Mouse (Mus musculus): Measurements from ENCODE around the gene Elp4. TPM values are rescaled to one million over a fixed set of nuclear protein-coding genes. Genes with fewer than 3 reads are reported as not detected.

Gene Elp4
- polyA plus RNA-seq, 1 experiment from 2014 or later, result 22.8 TPM

GRCm38 (mm10) chr2:105664996-105665395, 239.4 kb downstream of the Elp4 start:
- Histone ChIP-seq H3K27ac (no peak overlapping the region), H3K36me3 (ENCODE audit: insufficient read depth, low read length) (no peaks in the 10 kb centered on the region), H3K9me3 (replicated peaks; ENCODE audit: low read length) (no peaks in the 10 kb centered on the region), H3K4me2 (ENCODE audit: low read length) (no peak overlapping the region), H3K27me3 (ENCODE audit: insufficient read depth, low read length) (peaks cover 90% of the 10 kb centered on the region), H3K4me3 (replicated peaks; ENCODE audit: low read depth, low read length) (no peak overlapping the region), H3K4me1 (replicated peaks; ENCODE audit: insufficient read depth, low read length) (peaks cover 2% of the 10 kb centered on the region), H3K9ac (ENCODE audit: low read depth, low read length) (no peak overlapping the region)
- no peak for ATAC-seq (replicated peaks; ENCODE audit: low FRiP score, low read depth)
- DNase-seq (ENCODE audit: low spot score), result no peak
- 5% methylated on average over 5 of the region's 5 CpGs for WGBS
- no peak for TF ChIP-seq CTCF (IDR thresholded peaks at IDR 0.05; ENCODE audit: low read depth)

- DNase-seq (ENCODE audit: low spot score) (peak; percentile 12), ATAC-seq (replicated peaks; ENCODE audit: low FRiP score, low read depth) (no peak)
- Histone ChIP-seq H3K4me1 (replicated peaks; ENCODE audit: insufficient read depth, low read length) (peaks cover 4% of the 10 kb centered on the region; the same call in 1 of the 2 replicates), H3K27me3 (ENCODE audit: insufficient read depth, low read length) (peaks cover 91% of the 10 kb centered on the region), H3K4me3 (replicated peaks; ENCODE audit: low read depth, low read length) (no peak overlapping the region), H3K9ac (ENCODE audit: low read depth, low read length) (no peak overlapping the region), H3K4me2 (ENCODE audit: low read length) (no peak overlapping the region), H3K36me3 (ENCODE audit: insufficient read depth, low read length) (no peaks in the 10 kb centered on the region), H3K9me3 (replicated peaks; ENCODE audit: low read length) (no peaks in the 10 kb centered on the region), H3K27ac (no peak overlapping the region)
- WGBS, result 2% methylated on average over 10 of the region's 10 CpGs
- TF ChIP-seq CTCF (IDR thresholded peaks at IDR 0.05; ENCODE audit: low read depth), result no peak
These were observed 241.3 kb downstream of the Elp4 start for GRCm38 (mm10) chr2:105663101-105663511.

- ATAC-seq (replicated peaks; ENCODE audit: low FRiP score, low read depth), result no peak
- no peak overlapping the region for H3K9ac ChIP-seq (ENCODE audit: low read depth, low read length)
- no peak overlapping the region for H3K4me2 ChIP-seq (ENCODE audit: low read length)
- no peak overlapping the region for H3K27ac ChIP-seq
- no peak for DNase-seq (ENCODE audit: low spot score)
- peaks cover 4% of the 10 kb centered on the region; the same call in 1 of the 2 replicates for H3K4me1 ChIP-seq (replicated peaks; ENCODE audit: insufficient read depth, low read length)
- WGBS, result 4% methylated on average over 7 of the region's 7 CpGs
- no peak overlapping the region for H3K4me3 ChIP-seq (replicated peaks; ENCODE audit: low read depth, low read length)
- peaks cover 89% of the 10 kb centered on the region for H3K27me3 ChIP-seq (ENCODE audit: insufficient read depth, low read length)
- no peaks in the 10 kb centered on the region for H3K36me3 ChIP-seq (ENCODE audit: insufficient read depth, low read length)
- TF ChIP-seq CTCF (IDR thresholded peaks at IDR 0.05; ENCODE audit: low read depth), result no peak
- no peaks in the 10 kb centered on the region for H3K9me3 ChIP-seq (replicated peaks; ENCODE audit: low read length)
These were observed 241.8 kb downstream of the Elp4 start for GRCm38 (mm10) chr2:105662606-105663005.

DNA sequence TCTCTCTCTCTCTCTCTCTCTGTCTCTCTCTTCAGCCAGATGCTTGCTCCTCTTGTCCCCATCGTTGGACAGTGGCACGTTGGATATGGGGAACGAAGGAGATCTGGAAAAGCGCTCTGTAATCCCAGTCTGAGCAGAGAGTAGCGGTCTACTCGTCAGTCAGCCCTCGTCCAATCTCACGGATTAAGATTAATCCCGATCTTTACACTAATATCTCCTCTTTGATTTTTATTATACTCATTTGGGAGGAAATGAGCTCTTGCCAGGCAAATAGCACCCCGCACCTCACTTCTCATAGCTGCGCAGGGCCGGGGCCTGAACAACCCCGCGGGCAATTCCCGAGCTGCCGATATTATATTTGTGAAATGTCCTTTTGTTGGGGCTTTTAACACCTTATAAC, 242.2 kb downstream of the Elp4 start:
- H3K36me3 ChIP-seq (ENCODE audit: insufficient read depth, low read length), result no peaks in the 10 kb centered on the region
- no peak overlapping the region for H3K27ac ChIP-seq
- DNase-seq (ENCODE audit: low spot score), result no peak
- no peak overlapping the region for H3K4me3 ChIP-seq (replicated peaks; ENCODE audit: low read depth, low read length)
- no peaks in the 10 kb centered on the region for H3K9me3 ChIP-seq (replicated peaks; ENCODE audit: low read length)
- peaks cover 4% of the 10 kb centered on the region; the same call in 1 of the 2 replicates for H3K4me1 ChIP-seq (replicated peaks; ENCODE audit: insufficient read depth, low read length)
- 2% methylated on average over 16 of the region's 16 CpGs for WGBS
- TF ChIP-seq CTCF (IDR thresholded peaks at IDR 0.05; ENCODE audit: low read depth), result no peak
- H3K9ac ChIP-seq (ENCODE audit: low read depth, low read length), result no peak overlapping the region
- no peak overlapping the region for H3K4me2 ChIP-seq (ENCODE audit: low read length)
- no peak for ATAC-seq (replicated peaks; ENCODE audit: low FRiP score, low read depth)
- H3K27me3 ChIP-seq (ENCODE audit: insufficient read depth, low read length), result peaks cover 89% of the 10 kb centered on the region

DNA sequence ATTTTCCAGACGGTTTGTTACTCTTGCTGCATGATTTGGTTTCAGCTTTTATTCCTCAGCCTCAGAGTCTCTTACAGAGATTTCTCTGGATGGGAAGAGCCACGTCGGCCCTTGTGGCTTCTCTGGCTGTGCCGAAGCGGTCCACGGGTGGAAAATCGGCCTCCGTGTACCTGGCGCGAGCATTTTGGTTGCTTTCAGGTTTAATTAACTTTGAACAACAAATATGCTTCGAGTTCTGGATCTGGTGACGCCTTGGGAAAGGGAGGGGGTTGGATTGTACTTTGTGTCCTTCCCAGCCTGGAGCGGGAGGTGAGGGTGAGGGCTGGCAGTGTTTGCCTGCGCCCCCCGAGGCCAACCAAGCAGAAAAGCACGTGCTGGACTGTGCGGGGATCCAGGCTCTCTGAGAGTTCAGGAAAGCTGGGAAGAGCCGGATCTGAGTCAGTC, 242.7 kb downstream of the Elp4 start:
- no peak for DNase-seq (ENCODE audit: low spot score)
- Histone ChIP-seq H3K27me3 (ENCODE audit: insufficient read depth, low read length) (peaks cover 89% of the 10 kb centered on the region), H3K27ac (no peak overlapping the region), H3K36me3 (ENCODE audit: insufficient read depth, low read length) (no peaks in the 10 kb centered on the region), H3K4me2 (ENCODE audit: low read length) (no peak overlapping the region), H3K4me1 (replicated peaks; ENCODE audit: insufficient read depth, low read length) (peaks cover 4% of the 10 kb centered on the region; the same call in 1 of the 2 replicates), H3K9ac (ENCODE audit: low read depth, low read length) (no peak overlapping the region), H3K4me3 (replicated peaks; ENCODE audit: low read depth, low read length) (no peak overlapping the region), H3K9me3 (replicated peaks; ENCODE audit: low read length) (no peaks in the 10 kb centered on the region)
- ATAC-seq (replicated peaks; ENCODE audit: low FRiP score, low read depth), result no peak
- under 1% methylated on average over 18 of the region's 18 CpGs for WGBS
- no peak for TF ChIP-seq CTCF (IDR thresholded peaks at IDR 0.05; ENCODE audit: low read depth)

DNA sequence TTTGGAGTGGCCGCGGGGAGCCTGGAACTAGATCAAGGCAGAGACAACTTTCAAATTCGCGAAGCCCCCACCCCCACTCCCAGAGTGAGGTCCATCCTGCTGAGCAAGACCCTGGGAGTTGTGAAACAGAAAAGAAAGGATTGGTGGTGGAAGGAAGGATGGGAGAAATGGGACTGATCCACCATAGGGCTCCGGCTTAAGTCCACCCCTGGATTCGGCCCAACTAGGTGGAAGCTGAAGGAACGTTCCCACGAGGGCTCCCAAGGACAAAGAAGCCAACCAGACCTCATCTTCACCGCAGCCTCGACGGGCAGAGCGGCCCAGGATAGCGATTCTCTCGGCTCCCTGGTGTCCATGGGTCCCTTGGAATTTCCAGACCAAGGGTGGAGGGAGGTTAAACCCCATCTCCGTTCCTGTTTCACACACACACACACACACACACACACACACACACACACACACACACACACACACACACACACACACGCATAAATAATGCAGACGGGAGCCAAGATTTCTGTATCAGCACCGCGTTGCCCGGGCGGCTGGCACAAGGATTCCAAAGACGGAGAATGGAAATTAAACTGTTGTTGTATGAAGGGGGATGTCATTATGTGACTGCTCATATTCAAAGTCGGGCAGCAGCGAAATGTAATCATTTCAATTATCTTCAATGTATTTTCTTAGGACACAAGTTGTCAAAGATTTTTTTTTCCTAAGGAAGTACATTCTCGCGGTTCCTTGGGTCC, 243.3 kb downstream of the Elp4 start:
- under 1% methylated on average over 26 of the region's 26 CpGs for WGBS
- Histone ChIP-seq H3K36me3 (ENCODE audit: insufficient read depth, low read length) (no peaks in the 10 kb centered on the region), H3K9me3 (replicated peaks; ENCODE audit: low read length) (no peaks in the 10 kb centered on the region), H3K27me3 (ENCODE audit: insufficient read depth, low read length) (peaks cover 89% of the 10 kb centered on the region), H3K4me1 (replicated peaks; ENCODE audit: insufficient read depth, low read length) (peaks cover 4% of the 10 kb centered on the region; the same call in 1 of the 2 replicates), H3K4me3 (replicated peaks; ENCODE audit: low read depth, low read length) (no peak overlapping the region), H3K4me2 (ENCODE audit: low read length) (no peak overlapping the region), H3K9ac (ENCODE audit: low read depth, low read length) (no peak overlapping the region), H3K27ac (no peak overlapping the region)
- ATAC-seq (replicated peaks; ENCODE audit: low FRiP score, low read depth) (no peak), DNase-seq (ENCODE audit: low spot score) (no peak)
- TF ChIP-seq CTCF (IDR thresholded peaks at IDR 0.05; ENCODE audit: low read depth), result no peak

Data from kidney, postnatal 0 days (tissue).